Mouse (Mus musculus): ENCODE measurements around the gene Lrr1. TPM values are rescaled to one million over a fixed set of nuclear protein-coding genes. Genes with fewer than 3 reads are reported as not detected.

The Lrr1 gene
- polyA plus RNA-seq, 1 experiment, result 0.15 TPM

GRCm38 (mm10) chr12:69196444-69197377, 28.1 kb downstream of the Lrr1 start, which contains the start of gene Gm49383:
TSS of gene Gm49383 (minus strand) at chr12:69197104.
- H3K4me1 ChIP-seq (ENCODE audit: control insufficient read depth, insufficient read depth, low read length), result peaks cover 4% of the 10 kb centered on the region; the same call in 1 of the 2 replicates
- TF ChIP-seq POLR2A (IDR thresholded peaks at IDR 0.05; ENCODE audit: borderline replicate concordance, insufficient read depth, low read length) (peak; percentile 72), CTCF (IDR thresholded peaks at IDR 0.05; ENCODE audit: borderline replicate concordance, insufficient read depth, low read depth, low read length) (no peak)
- DNase-seq, result peak; percentile 78 to 81
- WGBS, result under 1% methylated on average over 73 of the region's 75 CpGs
- peak within 1 kb of the TSS; percentile 83 for H3K4me3 ChIP-seq (replicated peaks; ENCODE audit: insufficient read depth, low read depth, low read length)
- peak within 1 kb of the TSS; percentile 74 for H3K27ac ChIP-seq (ENCODE audit: insufficient read depth, low read length)
- no peaks in the 10 kb centered on the region for H3K27me3 ChIP-seq (ENCODE audit: control insufficient read depth, insufficient read depth, low read length)

- Histone ChIP-seq H3K27me3 (ENCODE audit: control insufficient read depth, insufficient read depth, low read length) (no peaks in the 10 kb centered on the region), H3K27ac (ENCODE audit: insufficient read depth, low read length) (peak overlapping the region; percentile 74), H3K4me3 (replicated peaks; ENCODE audit: insufficient read depth, low read depth, low read length) (peak overlapping the region; percentile 83), H3K4me1 (ENCODE audit: control insufficient read depth, insufficient read depth, low read length) (peaks cover 4% of the 10 kb centered on the region; the same call in 1 of the 2 replicates)
- TF ChIP-seq POLR2A (IDR thresholded peaks at IDR 0.05; ENCODE audit: borderline replicate concordance, insufficient read depth, low read length) (no peak), CTCF (IDR thresholded peaks at IDR 0.05; ENCODE audit: borderline replicate concordance, insufficient read depth, low read depth, low read length) (no peak)
- DNase-seq, result peak; percentile 52 to 64
- WGBS, result under 1% methylated on average over 94 of the region's 94 CpGs
Measured at GRCm38 (mm10) chr12:69197378-69198163, 29.0 kb downstream of the Lrr1 start.

GRCm38 (mm10) chr12:69198164-69198535, 29.5 kb downstream of the Lrr1 start, which contains the start of gene Dnaaf2:
TSS of gene Dnaaf2 (minus strand) at chr12:69198429.
- Histone ChIP-seq H3K27me3 (ENCODE audit: control insufficient read depth, insufficient read depth, low read length) (no peaks in the 10 kb centered on the region), H3K4me3 (replicated peaks; ENCODE audit: insufficient read depth, low read depth, low read length) (peak within 1 kb of the TSS; percentile 83), H3K27ac (ENCODE audit: insufficient read depth, low read length) (peak within 1 kb of the TSS; percentile 74), H3K4me1 (ENCODE audit: control insufficient read depth, insufficient read depth, low read length) (peaks cover 4% of the 10 kb centered on the region; the same call in 1 of the 2 replicates)
- peak; percentile 65 to 66 for DNase-seq
- 0% methylated on average over 18 of the region's 18 CpGs for WGBS
- TF ChIP-seq POLR2A (IDR thresholded peaks at IDR 0.05; ENCODE audit: borderline replicate concordance, insufficient read depth, low read length) (no peak), CTCF (IDR thresholded peaks at IDR 0.05; ENCODE audit: borderline replicate concordance, insufficient read depth, low read depth, low read length) (no peak)

GRCm38 (mm10) chr12:69198985-69199384, 30.4 kb downstream of the Lrr1 start:
- TF ChIP-seq CTCF (IDR thresholded peaks at IDR 0.05; ENCODE audit: borderline replicate concordance, insufficient read depth, low read depth, low read length) (no peak), POLR2A (IDR thresholded peaks at IDR 0.05; ENCODE audit: borderline replicate concordance, insufficient read depth, low read length) (no peak)
- DNase-seq, result no peak
- Histone ChIP-seq H3K27me3 (ENCODE audit: control insufficient read depth, insufficient read depth, low read length) (no peaks in the 10 kb centered on the region), H3K4me3 (replicated peaks; ENCODE audit: insufficient read depth, low read depth, low read length) (no peak overlapping the region), H3K27ac (ENCODE audit: insufficient read depth, low read length) (no peak overlapping the region), H3K4me1 (ENCODE audit: control insufficient read depth, insufficient read depth, low read length) (peaks cover 4% of the 10 kb centered on the region; the same call in 1 of the 2 replicates)

- Histone ChIP-seq H3K4me3 (replicated peaks; ENCODE audit: insufficient read depth, low read depth, low read length) (no peak within 1 kb of the TSS), H3K4me1 (ENCODE audit: control insufficient read depth, insufficient read depth, low read length) (no peaks in the 10 kb centered on the region), H3K27ac (ENCODE audit: insufficient read depth, low read length) (no peak within 1 kb of the TSS), H3K27me3 (ENCODE audit: control insufficient read depth, insufficient read depth, low read length) (no peaks in the 10 kb centered on the region)
- 75% methylated on average over 16 of the region's 16 CpGs for WGBS
- TF ChIP-seq CTCF (IDR thresholded peaks at IDR 0.05; ENCODE audit: borderline replicate concordance, insufficient read depth, low read depth, low read length), result no peak
- TF ChIP-seq POLR2A (IDR thresholded peaks at IDR 0.05; ENCODE audit: borderline replicate concordance, insufficient read depth, low read length), result no peak
- no peak for DNase-seq
Measured at GRCm38 (mm10) chr12:69204052-69204833, 35.6 kb downstream of the Lrr1 start, which contains the start of gene Gm49384. TSS of gene Gm49384 (minus strand) at chr12:69204267.

GRCm38 (mm10) chr12:69207396-69207795, 38.8 kb downstream of the Lrr1 start:
- no peaks in the 10 kb centered on the region for H3K4me1 ChIP-seq (ENCODE audit: control insufficient read depth, insufficient read depth, low read length)
- no peaks in the 10 kb centered on the region for H3K27me3 ChIP-seq (ENCODE audit: control insufficient read depth, insufficient read depth, low read length)
- TF ChIP-seq CTCF (IDR thresholded peaks at IDR 0.05; ENCODE audit: borderline replicate concordance, insufficient read depth, low read depth, low read length), result no peak
- no peak for TF ChIP-seq POLR2A (IDR thresholded peaks at IDR 0.05; ENCODE audit: borderline replicate concordance, insufficient read depth, low read length)
- WGBS, result 97% methylated on average over 8 of the region's 8 CpGs
- H3K27ac ChIP-seq (ENCODE audit: insufficient read depth, low read length), result no peak overlapping the region
- no peak overlapping the region for H3K4me3 ChIP-seq (replicated peaks; ENCODE audit: insufficient read depth, low read depth, low read length)
- DNase-seq, result no peak

GRCm38 (mm10) chr12:69207926-69208325, 39.3 kb downstream of the Lrr1 start:
- TF ChIP-seq CTCF (IDR thresholded peaks at IDR 0.05; ENCODE audit: borderline replicate concordance, insufficient read depth, low read depth, low read length) (no peak), POLR2A (IDR thresholded peaks at IDR 0.05; ENCODE audit: borderline replicate concordance, insufficient read depth, low read length) (no peak)
- H3K27me3 ChIP-seq (ENCODE audit: control insufficient read depth, insufficient read depth, low read length), result no peaks in the 10 kb centered on the region
- H3K4me1 ChIP-seq (ENCODE audit: control insufficient read depth, insufficient read depth, low read length), result no peaks in the 10 kb centered on the region
- H3K4me3 ChIP-seq (replicated peaks; ENCODE audit: insufficient read depth, low read depth, low read length), result no peak overlapping the region
- WGBS, result 90% methylated on average over 7 of the region's 7 CpGs
- no peak overlapping the region for H3K27ac ChIP-seq (ENCODE audit: insufficient read depth, low read length)
- no peak for DNase-seq
